Mouse (Mus musculus): ENCODE measurements around the gene Spock1.

DNA sequence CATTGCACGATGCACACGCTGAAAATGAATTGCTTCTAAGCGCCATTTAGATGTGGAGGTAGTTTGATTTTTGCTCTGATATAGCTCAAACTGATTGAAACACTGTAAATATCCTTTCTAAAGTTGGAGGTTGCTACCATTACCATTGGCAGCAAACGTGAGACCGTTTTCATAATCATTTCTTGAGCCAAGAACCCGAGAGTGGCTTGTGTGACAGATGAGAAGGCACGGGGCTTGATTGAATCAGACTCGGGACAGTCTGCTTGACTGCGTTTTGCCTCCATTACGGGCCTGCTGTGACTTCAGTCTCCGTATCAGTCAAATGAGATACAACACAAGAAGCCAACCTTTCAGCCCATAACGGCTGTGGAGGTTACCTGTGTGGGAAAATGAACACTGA lies 265.1 kb downstream of the Spock1 start:
- TF ChIP-seq POLR2A (IDR thresholded peaks at IDR 0.05; ENCODE audit: borderline replicate concordance, extremely low read depth, low read depth, low read length) (no peak), CTCF (IDR thresholded peaks at IDR 0.05; ENCODE audit: insufficient read depth, low read length) (no peak)

All from lung, adult 2 months (tissue).